Mouse (Mus musculus) hindbrain, embryonic 10.5 days (tissue): ENCODE results near the gene Sh2b1. TPM values are rescaled to one million over a fixed set of nuclear protein-coding genes. Genes with fewer than 3 reads are reported as not detected.
A peak's percentile ranks its signal among the peaks of the same experiment; 100 is the strongest.

Source experiments
- DNase-seq: peaks from one replicate; pipeline ENCODE4 v3.0.0-alpha.2; 2017; ENCODE audit warnings: low spot score
- H3K27ac ChIP-seq: fragments of 300-500 bp; sonication (generic); 2 replicates; pipeline ENCODE4 v1.5.1; 2016; ENCODE audit warnings: mild to moderate bottlenecking, moderate library complexity
- H3K27me3 ChIP-seq: fragments of 300-500 bp; sonication (generic); 2 replicates; pipeline ENCODE4 v1.6.1; 2016; ENCODE audit warnings: mild to moderate bottlenecking; ENCODE audit not compliant: poor library complexity, insufficient read depth, severe bottlenecking
- H3K36me3 ChIP-seq: fragments of 300-500 bp; sonication (generic); 2 replicates; pipeline ENCODE4 v1.6.1; 2016; ENCODE audit warnings: mild to moderate bottlenecking, moderate library complexity
- H3K4me1 ChIP-seq: fragments of 300-500 bp; sonication (generic); replicated peaks from 2 replicates; pipeline ENCODE4 v1.6.1; 2016; ENCODE audit warnings: mild to moderate bottlenecking
- H3K4me3 ChIP-seq: fragments of 300-500 bp; sonication (generic); 2 replicates; pipeline ENCODE4 v1.5.1; 2016; ENCODE audit warnings: mild to moderate bottlenecking, moderate library complexity
- H3K9me3 ChIP-seq: fragments of 300-500 bp; sonication (generic); 2 replicates; pipeline ENCODE4 v1.6.1; 2016; ENCODE audit warnings: mild to moderate bottlenecking, moderate library complexity
- WGBS: fragments of 180-500 bp; shearing (Covaris S2); methylation state at CpG from one replicate; pipeline ENCODE4 v1.1.7; 2016; 5-methylcytosine and 5-hydroxymethylcytosine counted together
- polyA plus RNA-seq: library from polyadenylated mRNA; unstranded; fragments of >200 nt; fragmentation: Nextera tagmentation; extraction: Ambion mirVana; gene quantifications from 2 replicates; pipeline ENCODE4 v1.2.1, GENCODE M21; 2016

The Sh2b1 gene
- polyA plus RNA-seq, 1 experiment from 2014 or later = 61.0 TPM

- H3K4me3 ChIP-seq = no peak overlapping the region
- peaks cover 65% of the 10 kb centered on the region for H3K36me3 ChIP-seq
- WGBS = 94% methylated on average over 9 of the region's 9 CpGs
- no peaks in the 10 kb centered on the region for H3K9me3 ChIP-seq
- no peak overlapping the region for H3K27ac ChIP-seq
- no peaks in the 10 kb centered on the region for H3K4me1 ChIP-seq
- no peak for DNase-seq
- H3K27me3 ChIP-seq = no peaks in the 10 kb centered on the region
Observed at GRCm38 (mm10) chr7:126444536-126444935, 30.7 kb downstream of the Sh2b1 start.

GRCm38 (mm10) chr7:126443997-126444396 is 31.2 kb downstream of the Sh2b1 start:
- Histone ChIP-seq H3K27ac (no peak overlapping the region), H3K9me3 (no peaks in the 10 kb centered on the region), H3K27me3 (no peaks in the 10 kb centered on the region), H3K4me3 (no peak overlapping the region), H3K36me3 (peaks cover 65% of the 10 kb centered on the region), H3K4me1 (no peaks in the 10 kb centered on the region)
- no peak for DNase-seq
- 93% methylated on average over 10 of the region's 10 CpGs for WGBS

GRCm38 (mm10) chr7:126440134-126440533 is 35.1 kb downstream of the Sh2b1 start:
- DNase-seq = no peak
- Histone ChIP-seq H3K4me3 (no peak overlapping the region), H3K27me3 (no peaks in the 10 kb centered on the region), H3K27ac (no peak overlapping the region), H3K4me1 (0 out of 2 replicates have a peak, but pooled peaks cover 4% of the 10 kb centered on the region), H3K36me3 (peaks cover 39% of the 10 kb centered on the region), H3K9me3 (no peaks in the 10 kb centered on the region)
- 85% methylated on average over 9 of the region's 9 CpGs for WGBS

GRCm38 (mm10) chr7:126436851-126437250 is 38.4 kb downstream of the Sh2b1 start:
- Histone ChIP-seq H3K4me3 (no peak overlapping the region), H3K4me1 (0 out of 2 replicates have a peak, but pooled peaks cover 4% of the 10 kb centered on the region), H3K27ac (no peak overlapping the region), H3K27me3 (no peaks in the 10 kb centered on the region), H3K36me3 (peaks cover 40% of the 10 kb centered on the region), H3K9me3 (no peaks in the 10 kb centered on the region)
- peak; percentile 72 for DNase-seq
- whole genome bisulfite sequencing = 18% methylated on average over 8 of the region's 8 CpGs

- Histone ChIP-seq H3K4me1 (0 out of 2 replicates have a peak, but pooled peaks cover 4% of the 10 kb centered on the region), H3K36me3 (peaks cover 36% of the 10 kb centered on the region)
- WGBS = 85% methylated on average over 3 of the region's 3 CpGs
Observed at GRCm38 (mm10) chr7:126435801-126436200, 39.4 kb downstream of the Sh2b1 start.

GRCm38 (mm10) chr7:126434726-126435125 is 40.5 kb downstream of the Sh2b1 start:
- peaks cover 8% of the 10 kb centered on the region for H3K4me1 ChIP-seq
- H3K36me3 ChIP-seq = peaks cover 30% of the 10 kb centered on the region
- no peak overlapping the region for H3K27ac ChIP-seq
- DNase-seq = no peak
- 91% methylated on average over 7 of the region's 7 CpGs for WGBS
- no peak overlapping the region for H3K4me3 ChIP-seq
- no peaks in the 10 kb centered on the region for H3K9me3 ChIP-seq
- no peaks in the 10 kb centered on the region for H3K27me3 ChIP-seq

More at GRCm38 (mm10) chr7:126435801-126436200, 39.4 kb downstream of the Sh2b1 start:
- no peaks in the 10 kb centered on the region for H3K9me3 ChIP-seq
- H3K27me3 ChIP-seq = no peaks in the 10 kb centered on the region
- H3K4me3 ChIP-seq = no peak overlapping the region
- DNase-seq = no peak
- no peak overlapping the region for H3K27ac ChIP-seq

- no peak for DNase-seq
- Histone ChIP-seq H3K27me3 (no peaks in the 10 kb centered on the region), H3K4me1 (peaks cover 25% of the 10 kb centered on the region), H3K9me3 (0 out of 2 replicates have a peak, but pooled peaks cover 4% of the 10 kb centered on the region), H3K36me3 (peaks cover 20% of the 10 kb centered on the region), H3K27ac (no peak overlapping the region), H3K4me3 (no peak overlapping the region)
Observed at GRCm38 (mm10) chr7:126430167-126430566, 45.1 kb downstream of the Sh2b1 start.

- no peaks in the 10 kb centered on the region for H3K27me3 ChIP-seq
- 33% methylated on average over 15 of the region's 15 CpGs for WGBS
- H3K4me1 ChIP-seq = peaks cover 25% of the 10 kb centered on the region
- H3K27ac ChIP-seq = peak overlapping the region; percentile 98
- H3K9me3 ChIP-seq = 0 out of 2 replicates have a peak, but pooled peaks cover 4% of the 10 kb centered on the region
- peak overlapping the region; percentile 84 for H3K4me3 ChIP-seq
- H3K36me3 ChIP-seq = peaks cover 17% of the 10 kb centered on the region
- DNase-seq = no peak
Observed at GRCm38 (mm10) chr7:126429503-126429898, 45.7 kb downstream of the Sh2b1 start.

- WGBS = under 1% methylated on average over 82 of the region's 82 CpGs
- Histone ChIP-seq H3K27me3 (no peaks in the 10 kb centered on the region), H3K4me3 (peak within 1 kb of the TSS; percentile 84)
Observed at GRCm38 (mm10) chr7:126428631-126429502, 46.4 kb downstream of the Sh2b1 start, which contains the start of gene Rabep2. Gene Rabep2, plus strand, starts transcription at chr7:126428759.

GRCm38 (mm10) chr7:126428154-126428553 is 47.1 kb downstream of the Sh2b1 start:
- no peak for DNase-seq
- Histone ChIP-seq H3K4me1 (peaks cover 25% of the 10 kb centered on the region), H3K9me3 (0 out of 2 replicates have a peak, but pooled peaks cover 4% of the 10 kb centered on the region), H3K36me3 (peaks cover 8% of the 10 kb centered on the region), H3K27me3 (no peaks in the 10 kb centered on the region), H3K27ac (peak overlapping the region; percentile 98), H3K4me3 (peak overlapping the region; percentile 84)
- 25% methylated on average over 4 of the region's 4 CpGs for WGBS

More at GRCm38 (mm10) chr7:126428631-126429502, 46.4 kb downstream of the Sh2b1 start, which contains the start of gene Rabep2:
- Histone ChIP-seq H3K9me3 (0 out of 2 replicates have a peak, but pooled peaks cover 4% of the 10 kb centered on the region), H3K27ac (peak within 1 kb of the TSS; percentile 98), H3K36me3 (peaks cover 11% of the 10 kb centered on the region), H3K4me1 (peaks cover 25% of the 10 kb centered on the region)
- peak; percentile 98 for DNase-seq

- Histone ChIP-seq H3K27ac (no peak overlapping the region), H3K27me3 (no peaks in the 10 kb centered on the region), H3K4me1 (peaks cover 25% of the 10 kb centered on the region), H3K36me3 (peaks cover 8% of the 10 kb centered on the region), H3K4me3 (peak overlapping the region; percentile 16; the same call in 1 of the 2 replicates), H3K9me3 (0 out of 2 replicates have a peak, but pooled peaks cover 4% of the 10 kb centered on the region)
- WGBS = 54% methylated on average over 12 of the region's 13 CpGs
- peak; percentile 8 for DNase-seq
Observed at GRCm38 (mm10) chr7:126427323-126427860, 47.8 kb downstream of the Sh2b1 start.

- Histone ChIP-seq H3K9me3 (0 out of 2 replicates have a peak, but pooled peaks cover 4% of the 10 kb centered on the region), H3K27ac (no peak overlapping the region), H3K4me3 (no peak overlapping the region), H3K27me3 (no peaks in the 10 kb centered on the region), H3K36me3 (no peaks in the 10 kb centered on the region), H3K4me1 (peaks cover 14% of the 10 kb centered on the region)
- no peak for DNase-seq
- 88% methylated on average over 6 of the region's 6 CpGs for WGBS
Observed at GRCm38 (mm10) chr7:126424161-126424560, 51.1 kb downstream of the Sh2b1 start.

GRCm38 (mm10) chr7:126421756-126422155 is 53.5 kb downstream of the Sh2b1 start:
- Histone ChIP-seq H3K4me1 (peaks cover 12% of the 10 kb centered on the region), H3K4me3 (no peak overlapping the region), H3K9me3 (0 out of 2 replicates have a peak, but pooled peaks cover 4% of the 10 kb centered on the region), H3K36me3 (no peaks in the 10 kb centered on the region), H3K27ac (no peak overlapping the region), H3K27me3 (no peaks in the 10 kb centered on the region)
- no peak for DNase-seq
- WGBS = 87% methylated on average over 5 of the region's 5 CpGs
